Mouse (Mus musculus): ENCODE data around the gene Gpatch2.

DNA sequence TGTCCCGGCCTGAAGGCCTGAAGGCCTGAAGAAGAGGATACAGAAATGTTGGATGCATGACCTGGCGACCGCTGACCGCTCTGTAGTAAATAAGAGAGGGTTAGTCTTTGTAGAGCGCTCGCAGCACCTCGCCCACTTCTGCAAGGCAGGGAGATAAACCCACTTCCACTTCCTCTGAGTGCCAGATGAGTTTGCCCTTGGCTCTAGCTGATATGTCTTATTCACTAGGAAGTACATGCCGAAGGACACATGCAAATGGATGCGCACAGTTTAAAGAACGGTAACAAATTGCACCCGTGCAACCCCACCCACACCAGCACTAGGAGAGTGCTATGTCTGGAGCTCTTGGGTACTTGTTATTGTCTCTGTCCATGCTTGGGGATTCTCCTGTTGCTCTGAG, 131.6 kb downstream of the Gpatch2 start:
- TF ChIP-seq TAL1 (IDR thresholded peaks at IDR 0.05; ENCODE audit: low read length): no peak
- TF ChIP-seq GATA1 (IDR thresholded peaks at IDR 0.05; ENCODE audit: low read length): no peak

All from erythroblast, embryonic 14.5 days (primary cell).